Mouse (Mus musculus): ENCODE data around the gene Sgip1.

Sgip1 gene

GRCm38 (mm10) chr4:102741287-102741686 is at the start of gene Sgip1:
Gene Sgip1 (plus strand): TSS chr4:102741297.
- no peak for DNase-seq (ENCODE audit: low read depth, low spot score)
- Histone ChIP-seq H3K27me3 (ENCODE audit: control insufficient read depth, insufficient read depth, low read length, poor library complexity, severe bottlenecking) (no peaks in the 10 kb centered on the region), H3K36me3 (ENCODE audit: control insufficient read depth, insufficient read depth, low read length, poor library complexity, severe bottlenecking) (no peaks in the 10 kb centered on the region)

GRCm38 (mm10) chr4:102691402-102691801 is 49.7 kb upstream of the Sgip1 start:
- no peaks in the 10 kb centered on the region for H3K36me3 ChIP-seq (ENCODE audit: control insufficient read depth, insufficient read depth, low read length, poor library complexity, severe bottlenecking)
- H3K27me3 ChIP-seq (ENCODE audit: control insufficient read depth, insufficient read depth, low read length, poor library complexity, severe bottlenecking), result no peaks in the 10 kb centered on the region
- DNase-seq (ENCODE audit: low read depth, low spot score), result no peak

- H3K27me3 ChIP-seq (ENCODE audit: control insufficient read depth, insufficient read depth, low read length, poor library complexity, severe bottlenecking), result no peaks in the 10 kb centered on the region
- H3K36me3 ChIP-seq (ENCODE audit: control insufficient read depth, insufficient read depth, low read length, poor library complexity, severe bottlenecking), result no peaks in the 10 kb centered on the region
- DNase-seq (ENCODE audit: low read depth, low spot score), result no peak
These were observed 43.1 kb upstream of the Sgip1 start for GRCm38 (mm10) chr4:102697966-102698365.

DNA sequence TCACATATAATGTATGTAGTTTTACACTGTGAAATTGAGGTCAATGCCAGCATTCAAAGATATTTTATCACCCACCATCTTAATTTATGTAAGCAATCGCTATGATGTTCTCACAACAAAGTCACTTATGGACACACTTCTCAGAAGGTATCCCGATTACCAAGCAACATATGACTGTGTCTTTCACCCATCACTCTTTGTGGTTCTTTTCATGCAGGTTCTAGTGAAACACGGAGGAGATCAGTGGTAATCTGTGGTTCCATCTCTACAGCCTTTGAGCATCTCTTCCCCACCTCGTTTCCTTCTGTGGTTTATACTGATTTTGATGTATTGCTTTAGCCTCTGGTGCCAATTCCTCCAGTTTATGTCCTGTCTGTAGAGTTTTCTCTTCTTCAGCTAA is 29.4 kb upstream of the Sgip1 start:
- Histone ChIP-seq H3K27me3 (ENCODE audit: control insufficient read depth, insufficient read depth, low read length, poor library complexity, severe bottlenecking) (no peaks in the 10 kb centered on the region), H3K36me3 (ENCODE audit: control insufficient read depth, insufficient read depth, low read length, poor library complexity, severe bottlenecking) (no peaks in the 10 kb centered on the region)
- DNase-seq (ENCODE audit: low read depth, low spot score), result no peak

DNA sequence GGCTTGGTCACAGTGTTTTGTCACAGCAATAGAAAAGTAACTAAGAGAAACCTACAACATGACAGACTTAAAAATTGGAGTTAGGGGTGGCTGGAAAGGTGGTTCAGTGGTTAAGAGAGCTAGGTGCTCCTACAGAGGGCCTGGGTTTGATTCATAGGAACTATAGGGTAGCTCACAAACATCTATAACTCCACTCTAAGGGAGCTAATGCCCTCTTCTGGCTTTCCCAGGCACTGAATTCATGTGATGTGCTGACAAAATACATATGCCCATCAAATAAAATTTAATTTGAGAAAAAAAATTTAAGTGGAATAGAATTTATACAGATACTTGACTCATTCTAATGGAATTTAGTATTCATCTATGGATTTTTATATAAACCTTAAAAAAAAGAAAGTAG is 25.6 kb upstream of the Sgip1 start:
- DNase-seq (ENCODE audit: low read depth, low spot score), result peak; percentile 4

GRCm38 (mm10) chr4:102717123-102717828 is 23.8 kb upstream of the Sgip1 start:
- Histone ChIP-seq H3K36me3 (ENCODE audit: control insufficient read depth, insufficient read depth, low read length, poor library complexity, severe bottlenecking) (no peaks in the 10 kb centered on the region), H3K27me3 (ENCODE audit: control insufficient read depth, insufficient read depth, low read length, poor library complexity, severe bottlenecking) (no peaks in the 10 kb centered on the region)
- no peak for DNase-seq (ENCODE audit: low read depth, low spot score)

More for the DNA sequence above, 25.6 kb upstream of the Sgip1 start:
- Histone ChIP-seq H3K27me3 (ENCODE audit: control insufficient read depth, insufficient read depth, low read length, poor library complexity, severe bottlenecking) (no peaks in the 10 kb centered on the region), H3K36me3 (ENCODE audit: control insufficient read depth, insufficient read depth, low read length, poor library complexity, severe bottlenecking) (no peaks in the 10 kb centered on the region)

DNA sequence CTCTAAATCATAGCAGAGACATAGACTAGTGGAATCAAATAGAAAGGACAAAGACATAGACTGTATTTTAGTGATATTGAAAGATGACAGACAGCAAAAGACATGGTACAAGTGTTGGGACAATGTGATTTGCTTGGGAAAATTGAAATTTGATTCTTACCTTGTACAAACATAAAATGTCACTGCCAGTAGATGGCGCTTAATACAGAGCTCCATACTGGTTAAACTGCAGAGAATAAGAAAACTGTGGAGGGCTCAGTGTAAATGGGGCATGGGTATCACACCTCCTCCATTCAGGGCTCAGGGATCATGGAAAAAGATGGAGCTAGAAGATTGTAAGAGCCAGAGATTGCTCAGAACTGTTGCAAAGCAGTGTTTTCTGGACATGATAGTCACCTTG is 21.6 kb upstream of the Sgip1 start:
- H3K36me3 ChIP-seq (ENCODE audit: control insufficient read depth, insufficient read depth, low read length, poor library complexity, severe bottlenecking), result no peaks in the 10 kb centered on the region
- peak; percentile 16 for DNase-seq (ENCODE audit: low read depth, low spot score)
- H3K27me3 ChIP-seq (ENCODE audit: control insufficient read depth, insufficient read depth, low read length, poor library complexity, severe bottlenecking), result no peaks in the 10 kb centered on the region

- DNase-seq (ENCODE audit: low read depth, low spot score), result no peak
- no peaks in the 10 kb centered on the region for H3K27me3 ChIP-seq (ENCODE audit: control insufficient read depth, insufficient read depth, low read length, poor library complexity, severe bottlenecking)
- no peaks in the 10 kb centered on the region for H3K36me3 ChIP-seq (ENCODE audit: control insufficient read depth, insufficient read depth, low read length, poor library complexity, severe bottlenecking)
These were observed 21.1 kb upstream of the Sgip1 start for GRCm38 (mm10) chr4:102719951-102720350.

DNA sequence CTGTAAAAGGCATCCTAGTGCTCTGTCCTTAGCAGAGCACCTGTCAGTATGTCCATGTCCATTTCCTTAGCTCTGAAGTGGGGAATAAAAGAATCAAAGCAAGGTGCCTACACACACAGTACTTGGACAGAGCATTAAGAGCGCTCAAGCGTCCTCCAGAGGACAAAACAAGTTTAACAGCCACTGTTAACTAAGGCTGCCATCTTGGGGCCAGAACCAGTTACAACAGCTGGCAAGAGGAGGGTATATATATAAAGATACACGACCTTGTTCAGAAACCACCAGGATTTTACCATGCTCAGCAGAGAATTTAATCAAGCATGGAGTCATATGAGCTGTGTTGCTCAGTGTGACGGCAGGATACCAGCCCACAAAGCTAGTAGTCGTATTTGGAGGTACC is 16.7 kb upstream of the Sgip1 start:
- H3K36me3 ChIP-seq (ENCODE audit: control insufficient read depth, insufficient read depth, low read length, poor library complexity, severe bottlenecking), result no peaks in the 10 kb centered on the region
- peak; percentile 2 for DNase-seq (ENCODE audit: low read depth, low spot score)
- H3K27me3 ChIP-seq (ENCODE audit: control insufficient read depth, insufficient read depth, low read length, poor library complexity, severe bottlenecking), result no peaks in the 10 kb centered on the region

GRCm38 (mm10) chr4:102730976-102731375 is 10.1 kb upstream of the Sgip1 start:
- DNase-seq (ENCODE audit: low read depth, low spot score), result no peak
- no peaks in the 10 kb centered on the region for H3K36me3 ChIP-seq (ENCODE audit: control insufficient read depth, insufficient read depth, low read length, poor library complexity, severe bottlenecking)
- H3K27me3 ChIP-seq (ENCODE audit: control insufficient read depth, insufficient read depth, low read length, poor library complexity, severe bottlenecking), result no peaks in the 10 kb centered on the region

DNA sequence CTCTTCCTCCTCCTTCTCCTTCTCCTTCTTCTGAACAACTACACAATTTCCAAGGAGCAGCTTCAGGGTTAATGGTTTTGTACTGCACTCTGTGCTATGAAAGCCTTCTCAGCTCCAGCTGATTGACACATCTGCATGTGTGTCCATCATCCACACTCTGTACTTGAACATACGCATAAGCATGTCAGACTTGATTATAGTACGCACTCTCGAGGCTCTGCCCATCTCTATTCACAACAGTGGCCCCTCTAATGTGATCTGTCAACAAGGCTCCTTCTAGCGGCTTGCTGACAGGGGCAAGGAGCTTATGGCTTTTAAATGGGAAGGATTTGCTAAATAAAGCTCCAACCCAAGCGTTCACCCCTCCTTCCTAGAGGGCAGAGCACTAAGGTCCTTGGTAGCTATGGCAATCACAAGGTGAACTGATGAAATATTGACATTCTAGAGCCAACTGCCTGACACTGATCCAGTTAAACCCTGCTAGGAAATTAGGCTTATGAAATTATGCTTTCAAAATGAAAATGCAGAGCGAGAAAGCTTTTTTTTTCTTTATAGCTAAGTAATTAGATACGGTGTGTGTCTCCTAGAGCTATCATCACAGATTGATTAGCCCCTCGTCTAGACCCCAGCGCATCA is 7.0 kb upstream of the Sgip1 start:
- no peak for DNase-seq (ENCODE audit: low read depth, low spot score)
- Histone ChIP-seq H3K27me3 (ENCODE audit: control insufficient read depth, insufficient read depth, low read length, poor library complexity, severe bottlenecking) (no peaks in the 10 kb centered on the region), H3K36me3 (ENCODE audit: control insufficient read depth, insufficient read depth, low read length, poor library complexity, severe bottlenecking) (no peaks in the 10 kb centered on the region)

GRCm38 (mm10) chr4:102753334-102754090 is 12.4 kb downstream of the Sgip1 start:
- no peak for DNase-seq (ENCODE audit: low read depth, low spot score)
- no peaks in the 10 kb centered on the region for H3K27me3 ChIP-seq (ENCODE audit: control insufficient read depth, insufficient read depth, low read length, poor library complexity, severe bottlenecking)
- no peaks in the 10 kb centered on the region for H3K36me3 ChIP-seq (ENCODE audit: control insufficient read depth, insufficient read depth, low read length, poor library complexity, severe bottlenecking)

DNA sequence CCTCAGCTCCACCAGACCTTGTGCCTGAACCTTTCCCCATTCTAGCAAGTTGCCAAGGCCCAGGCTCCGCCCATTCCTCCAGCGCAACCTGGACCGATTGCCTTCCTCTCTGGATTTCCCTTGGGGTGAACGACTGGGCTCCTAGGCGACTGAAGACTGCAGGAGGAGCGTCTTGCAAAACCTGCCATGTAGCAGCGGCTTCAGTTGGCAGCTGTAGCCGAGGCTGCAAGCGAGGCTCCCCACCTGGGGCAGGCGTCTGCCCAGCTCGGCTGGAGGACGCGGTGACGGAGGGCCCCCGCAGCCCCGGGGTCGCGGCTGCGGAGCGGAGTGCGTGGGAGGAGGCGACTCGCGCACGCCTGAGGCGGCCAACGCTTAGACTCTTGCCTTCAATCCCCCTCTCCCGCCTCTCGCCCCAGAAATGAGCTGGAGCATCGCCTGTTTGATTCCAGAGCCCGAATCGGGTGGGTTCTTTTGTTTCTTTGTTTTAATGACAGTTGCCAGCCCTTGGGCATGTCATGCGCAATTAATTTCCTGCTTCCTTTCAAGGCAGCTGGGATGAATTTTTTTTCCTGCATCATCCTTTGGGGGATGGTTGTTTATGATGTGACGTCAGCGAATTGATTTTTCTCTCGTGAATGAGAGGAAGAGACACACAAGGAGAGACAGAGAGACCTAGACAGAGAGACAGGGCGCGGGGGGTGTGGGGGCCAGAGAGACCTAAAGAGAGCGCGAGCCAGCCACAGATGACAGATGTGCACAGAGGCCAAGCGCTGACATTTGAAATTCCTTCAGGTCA is 18.2 kb downstream of the Sgip1 start:
- DNase-seq (ENCODE audit: low read depth, low spot score), result no peak
- no peaks in the 10 kb centered on the region for H3K36me3 ChIP-seq (ENCODE audit: control insufficient read depth, insufficient read depth, low read length, poor library complexity, severe bottlenecking)
- H3K27me3 ChIP-seq (ENCODE audit: control insufficient read depth, insufficient read depth, low read length, poor library complexity, severe bottlenecking), result no peaks in the 10 kb centered on the region

- no peak for DNase-seq (ENCODE audit: low read depth, low spot score)
- no peaks in the 10 kb centered on the region for H3K36me3 ChIP-seq (ENCODE audit: control insufficient read depth, insufficient read depth, low read length, poor library complexity, severe bottlenecking)
- H3K27me3 ChIP-seq (ENCODE audit: control insufficient read depth, insufficient read depth, low read length, poor library complexity, severe bottlenecking), result no peaks in the 10 kb centered on the region
These were observed 19.1 kb downstream of the Sgip1 start for GRCm38 (mm10) chr4:102760042-102760821.
